Mouse (Mus musculus) embryonic facial prominence, embryonic 11.5 days (tissue): ENCODE measurements around the gene Prdx6. TPM values are rescaled to one million over a fixed set of nuclear protein-coding genes. Genes with fewer than 3 reads are reported as not detected.

Experiments used
- ATAC-seq: fragments of 200-750 bp; cut with Nextera tagmentation; replicated peaks from 2 replicates; pipeline ENCODE4 v1.8.0; 2017; ENCODE audit warnings: low read depth; ENCODE audit not compliant: insufficient number of reproducible peaks, low FRiP score, low TSS enrichment
- DNase-seq: peaks from one replicate; pipeline ENCODE4 v3.0.0-alpha.2; 2015; ENCODE audit warnings: low spot score
- H3K27ac ChIP-seq: fragments of 300-500 bp; sonication (generic); replicated peaks from 2 replicates; pipeline ENCODE4 v1.5.1; 2014; ENCODE audit warnings: mild to moderate bottlenecking, low read depth, low read length, control low read depth
- H3K27me3 ChIP-seq: fragments of 300-500 bp; sonication (generic); 2 replicates; pipeline ENCODE4 v1.6.1; 2014; ENCODE audit warnings: mild to moderate bottlenecking, low read length, moderate library complexity, mixed read lengths; ENCODE audit not compliant: control insufficient read depth, insufficient read depth
- H3K36me3 ChIP-seq: fragments of 300-500 bp; sonication (generic); replicated peaks from 2 replicates; pipeline ENCODE4 v1.6.1; 2014; ENCODE audit warnings: low read depth, mild to moderate bottlenecking, low read length, moderate library complexity, mixed read lengths; ENCODE audit not compliant: control insufficient read depth, insufficient read depth
- H3K4me1 ChIP-seq: fragments of 300-500 bp; sonication (generic); 2 replicates; pipeline ENCODE4 v1.6.1; 2014; ENCODE audit warnings: low read length, mixed read lengths; ENCODE audit not compliant: control insufficient read depth, insufficient read depth
- H3K4me2 ChIP-seq: fragments of 300-500 bp; sonication (generic); 2 replicates; pipeline ENCODE4 v1.6.1; 2014; ENCODE audit warnings: low read depth, mild to moderate bottlenecking, control low read depth, low read length, moderate library complexity
- H3K4me3 ChIP-seq: fragments of 300-500 bp; sonication (generic); 2 replicates; pipeline ENCODE4 v1.5.1; 2014; ENCODE audit warnings: low read depth, low read length, control low read depth
- H3K9ac ChIP-seq: fragments of 300-500 bp; sonication (generic); replicated peaks from 2 replicates; pipeline ENCODE4 v1.6.1; 2014; ENCODE audit warnings: mild to moderate bottlenecking, control low read depth, low read length
- H3K9me3 ChIP-seq: fragments of 300-500 bp; sonication (generic); replicated peaks from 2 replicates; pipeline ENCODE4 v1.6.1; 2016; ENCODE audit warnings: mild to moderate bottlenecking, low read length, inconsistent platforms, mixed read lengths; ENCODE audit not compliant: control insufficient read depth
- WGBS: fragments of 180-500 bp; shearing (Covaris S2); extraction: QIAGEN DNeasy Blood & Tissue Kit; methylation state at CpG from one replicate; pipeline ENCODE4 v1.1.7; 2014; 5-methylcytosine and 5-hydroxymethylcytosine counted together
- polyA plus RNA-seq: library from polyadenylated mRNA; unstranded; fragments of >200 nt; fragmentation: Nextera tagmentation; extraction: Ambion mirVana; gene quantifications from 2 replicates; pipeline ENCODE4 v1.2.1, GENCODE M21; 2014

The Prdx6 gene
- polyA plus RNA-seq, 1 experiment from 2014 or later = 642 TPM

DNA sequence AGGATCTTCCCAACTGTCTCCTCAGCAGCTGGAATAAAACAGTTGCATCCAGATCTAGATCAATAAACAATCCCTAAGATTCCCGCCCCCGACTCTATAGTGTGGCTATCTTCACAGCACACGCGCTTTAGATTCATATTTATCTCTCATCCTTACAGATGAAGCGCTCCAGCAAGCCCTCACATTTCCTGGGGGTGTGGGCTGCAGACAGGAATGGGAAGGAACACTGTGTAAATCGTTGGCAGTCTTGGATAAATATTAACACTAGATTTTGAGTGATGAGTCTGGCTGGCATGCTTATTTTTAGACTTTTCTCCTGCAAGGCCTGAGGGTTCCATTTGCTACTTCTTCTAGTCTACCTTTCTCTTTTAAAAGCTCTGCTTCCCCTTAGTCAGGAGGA, 1.6 kb downstream of the Prdx6 start:
- WGBS = 36% methylated on average over 6 of the region's 6 CpGs
- Histone ChIP-seq H3K4me1 (peaks cover 2% of the 10 kb centered on the region; the same call in 1 of the 2 replicates), H3K4me2 (peak overlapping the region; percentile 89), H3K9ac (peak overlapping the region; percentile 92), H3K27me3 (no peaks in the 10 kb centered on the region), H3K4me3 (peak overlapping the region; percentile 85), H3K36me3 (no peaks in the 10 kb centered on the region; the same call in 1 of the 2 replicates), H3K9me3 (no peaks in the 10 kb centered on the region), H3K27ac (no peak overlapping the region; the same call in 1 of the 2 replicates)
- DNase-seq (no peak), ATAC-seq (no peak)

DNA sequence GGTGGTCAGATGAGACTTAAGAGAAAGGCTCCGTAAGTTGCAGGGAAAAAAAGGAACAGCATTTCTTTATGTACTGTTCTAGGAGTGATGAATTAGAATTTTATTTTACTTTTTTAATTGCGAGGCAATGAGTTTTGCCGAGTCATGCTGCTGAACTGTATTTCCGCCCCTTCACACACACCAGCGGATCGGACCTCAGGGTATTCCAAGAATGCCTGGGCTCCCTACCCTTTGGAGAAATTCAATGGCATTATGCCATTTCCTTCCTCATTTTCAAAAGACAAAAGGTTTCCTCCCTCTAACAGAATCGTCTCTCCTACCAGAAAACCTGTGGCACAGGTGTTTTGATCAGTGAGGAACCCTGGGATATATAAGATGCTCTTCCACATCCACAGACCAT, 2.3 kb downstream of the Prdx6 start:
- peak overlapping the region; percentile 85 for H3K4me3 ChIP-seq
- WGBS = 53% methylated on average over 7 of the region's 7 CpGs

DNA sequence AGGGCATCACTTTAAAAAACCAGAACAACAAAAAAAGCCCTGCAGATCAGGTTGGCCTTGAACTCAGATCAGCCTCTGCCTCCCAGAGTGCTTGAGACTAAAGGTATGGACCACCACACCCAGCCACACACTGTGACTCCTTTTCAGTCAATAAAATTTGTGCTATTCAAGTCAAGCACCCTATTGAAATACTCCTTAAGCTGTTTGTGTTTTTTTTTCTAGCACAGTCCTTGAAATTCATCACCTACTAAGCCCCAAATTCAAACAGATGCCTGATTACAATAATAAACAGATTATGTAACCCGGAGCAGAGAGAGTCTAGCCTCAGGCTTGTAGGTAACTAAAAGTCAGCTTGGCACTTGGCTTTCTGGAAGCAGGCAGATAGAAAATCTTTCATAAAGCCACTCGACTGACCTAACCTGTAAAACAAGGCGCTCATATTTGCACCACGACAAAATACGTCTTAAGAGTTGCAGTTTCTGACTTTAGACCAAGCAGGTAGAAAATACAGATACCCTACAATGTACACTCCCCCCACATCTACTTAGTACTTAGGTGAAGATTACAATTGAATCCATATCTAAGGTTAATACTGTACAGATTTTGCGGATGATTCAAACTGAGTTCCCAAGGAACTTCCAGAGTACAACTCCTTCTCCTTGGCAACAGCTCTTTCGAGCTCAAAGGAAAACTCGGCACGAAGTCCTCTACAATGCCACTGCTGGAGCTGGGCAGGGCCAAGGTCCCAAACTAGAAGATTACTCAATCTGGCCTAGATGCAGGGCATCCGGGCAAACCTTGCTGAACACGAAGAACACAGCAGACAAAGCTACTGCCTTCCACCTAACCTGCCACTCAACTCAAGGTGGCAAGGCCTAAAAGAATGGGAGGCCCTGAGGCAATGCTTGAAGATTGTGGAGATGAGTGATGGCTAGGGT, 3.1 kb downstream of the Prdx6 start:
- ATAC-seq (no peak), DNase-seq (no peak)
- Histone ChIP-seq H3K27me3 (no peaks in the 10 kb centered on the region), H3K27ac (no peak overlapping the region), H3K4me2 (peak overlapping the region; percentile 89; the same call in 1 of the 2 replicates), H3K36me3 (no peaks in the 10 kb centered on the region; the same call in 1 of the 2 replicates), H3K4me3 (no peak overlapping the region), H3K4me1 (peaks cover 2% of the 10 kb centered on the region; the same call in 1 of the 2 replicates), H3K9me3 (no peaks in the 10 kb centered on the region), H3K9ac (no peak overlapping the region)
- WGBS = 71% methylated on average over 11 of the region's 11 CpGs

More for the DNA sequence above, 2.3 kb downstream of the Prdx6 start:
- Histone ChIP-seq H3K9me3 (no peaks in the 10 kb centered on the region), H3K27ac (no peak overlapping the region), H3K9ac (no peak overlapping the region), H3K36me3 (no peaks in the 10 kb centered on the region; the same call in 1 of the 2 replicates), H3K4me1 (peaks cover 2% of the 10 kb centered on the region; the same call in 1 of the 2 replicates), H3K4me2 (peak overlapping the region; percentile 89; the same call in 1 of the 2 replicates), H3K27me3 (no peaks in the 10 kb centered on the region)
- ATAC-seq (no peak), DNase-seq (peak; percentile 21)

- no peaks in the 10 kb centered on the region for H3K27me3 ChIP-seq
- no peak overlapping the region for H3K9ac ChIP-seq
- H3K9me3 ChIP-seq = no peaks in the 10 kb centered on the region
- peaks cover 3% of the 10 kb centered on the region for H3K36me3 ChIP-seq
- H3K27ac ChIP-seq = no peak overlapping the region
- ATAC-seq (no peak), DNase-seq (no peak)
- no peak overlapping the region for H3K4me2 ChIP-seq
- peaks cover 2% of the 10 kb centered on the region; the same call in 1 of the 2 replicates for H3K4me1 ChIP-seq
- no peak overlapping the region for H3K4me3 ChIP-seq
- 82% methylated on average over 3 of the region's 3 CpGs for WGBS
Measured at GRCm38 (mm10) chr1:161247176-161247575, 3.8 kb downstream of the Prdx6 start.

DNA sequence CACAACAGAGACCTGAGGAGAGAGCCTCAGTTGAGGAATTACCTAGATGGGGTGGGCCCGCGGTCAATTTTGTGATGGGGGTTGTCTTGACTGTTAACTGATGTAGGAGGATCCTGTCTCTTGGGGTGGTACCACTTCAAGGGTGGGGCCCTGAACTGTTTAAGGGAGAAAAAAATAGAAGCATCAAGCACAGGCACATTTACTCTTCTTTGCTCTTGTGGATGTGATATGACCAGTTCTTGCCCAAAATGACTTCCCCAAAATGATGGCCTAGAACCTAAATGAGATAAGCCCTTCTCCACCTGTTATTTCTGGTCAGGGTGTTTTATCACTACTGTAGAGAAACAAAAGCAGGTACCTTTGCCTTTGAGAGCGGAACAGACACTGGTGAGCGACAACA, 13.3 kb downstream of the Prdx6 start:
- H3K4me2 ChIP-seq = no peak overlapping the region
- no peaks in the 10 kb centered on the region for H3K4me1 ChIP-seq
- peaks cover 8% of the 10 kb centered on the region for H3K36me3 ChIP-seq
- no peak overlapping the region for H3K27ac ChIP-seq
- no peaks in the 10 kb centered on the region for H3K27me3 ChIP-seq
- no peak for DNase-seq
- no peak overlapping the region for H3K9ac ChIP-seq
- WGBS = 94% methylated on average over 4 of the region's 4 CpGs
- no peak for ATAC-seq
- H3K4me3 ChIP-seq = no peak overlapping the region
- no peaks in the 10 kb centered on the region for H3K9me3 ChIP-seq

- Histone ChIP-seq H3K4me2 (no peak overlapping the region), H3K4me3 (no peak overlapping the region), H3K27ac (no peak overlapping the region), H3K27me3 (no peaks in the 10 kb centered on the region), H3K9ac (no peak overlapping the region), H3K9me3 (no peaks in the 10 kb centered on the region), H3K36me3 (peaks cover 5% of the 10 kb centered on the region), H3K4me1 (no peaks in the 10 kb centered on the region)
- 91% methylated on average over 7 of the region's 7 CpGs for WGBS
- DNase-seq (no peak), ATAC-seq (no peak)
Measured at GRCm38 (mm10) chr1:161237339-161237738, 13.7 kb downstream of the Prdx6 start.

DNA sequence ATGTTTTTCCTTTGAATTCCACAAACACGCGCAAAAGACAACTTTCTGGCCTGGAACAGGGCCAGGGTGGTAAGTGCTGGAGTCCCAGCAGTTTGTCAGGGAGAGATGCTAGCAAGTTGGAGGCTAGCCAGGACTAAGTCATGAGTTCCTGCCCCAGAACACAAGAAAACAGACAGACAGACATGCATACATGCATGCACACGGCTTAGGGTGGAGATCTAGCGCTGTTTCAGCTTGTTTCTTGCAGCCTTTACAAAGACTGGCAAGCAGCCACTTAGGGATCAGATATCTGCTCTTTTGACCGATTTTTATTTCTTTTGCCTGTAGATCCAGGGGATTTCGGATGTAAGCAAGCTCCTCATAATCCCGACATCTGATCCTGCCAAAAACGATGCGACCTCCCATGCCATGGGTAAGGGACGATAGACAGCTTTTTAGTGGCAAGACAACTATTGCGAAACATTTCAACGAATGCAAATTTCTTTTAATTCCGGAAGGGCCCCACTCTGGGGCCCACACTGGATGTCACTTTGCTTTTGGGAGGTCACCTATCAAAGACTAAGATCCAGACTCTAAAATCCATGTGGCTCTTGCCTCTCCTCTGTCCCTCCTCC, 17.7 kb downstream of the Prdx6 start:
- no peaks in the 10 kb centered on the region; the same call in 1 of the 2 replicates for H3K36me3 ChIP-seq
- 86% methylated on average over 13 of the region's 13 CpGs for WGBS
- no peak overlapping the region for H3K27ac ChIP-seq
- DNase-seq = no peak
- no peaks in the 10 kb centered on the region for H3K27me3 ChIP-seq
- no peaks in the 10 kb centered on the region for H3K4me1 ChIP-seq
- no peak overlapping the region for H3K9ac ChIP-seq
- H3K4me2 ChIP-seq = no peak overlapping the region
- no peak for ATAC-seq
- no peak overlapping the region for H3K4me3 ChIP-seq
- H3K9me3 ChIP-seq = no peaks in the 10 kb centered on the region

GRCm38 (mm10) chr1:161232181-161232580, 18.8 kb downstream of the Prdx6 start:
- no peak overlapping the region for H3K27ac ChIP-seq
- H3K4me2 ChIP-seq = no peak overlapping the region
- H3K4me3 ChIP-seq = no peak overlapping the region
- H3K36me3 ChIP-seq = no peaks in the 10 kb centered on the region
- no peaks in the 10 kb centered on the region for H3K4me1 ChIP-seq
- ATAC-seq (no peak), DNase-seq (no peak)
- no peaks in the 10 kb centered on the region for H3K9me3 ChIP-seq
- WGBS = 92% methylated on average over 5 of the region's 5 CpGs
- H3K27me3 ChIP-seq = no peaks in the 10 kb centered on the region
- no peak overlapping the region for H3K9ac ChIP-seq
